Mouse (Mus musculus) hindbrain, embryonic 11.5 days (tissue): ENCODE measurements around the gene E030018B13Rik. TPM values are rescaled to one million over a fixed set of nuclear protein-coding genes. Genes with fewer than 3 reads are reported as not detected.

Source experiments
- ATAC-seq: fragments of 200-750 bp; cut with Nextera tagmentation; 2 replicates; pipeline ENCODE4 v1.8.0; 2017; ENCODE audit warnings: mild to moderate bottlenecking, moderate TSS enrichment, moderate library complexity; ENCODE audit not compliant: low FRiP score
- DNase-seq: peaks from one replicate; pipeline ENCODE4 v3.0.0-alpha.2; 2015; ENCODE audit warnings: low spot score
- H3K27ac ChIP-seq: fragments of 300-500 bp; sonication (generic); 2 replicates; pipeline ENCODE4 v1.5.1; 2014; ENCODE audit warnings: mild to moderate bottlenecking, low read depth, low read length
- H3K27me3 ChIP-seq: fragments of 300-500 bp; sonication (generic); 2 replicates; pipeline ENCODE4 v1.6.1; 2014; ENCODE audit warnings: mild to moderate bottlenecking, low read length, moderate library complexity, mixed read lengths; ENCODE audit not compliant: control insufficient read depth, insufficient read depth
- H3K36me3 ChIP-seq: fragments of 300-500 bp; sonication (generic); 2 replicates; pipeline ENCODE4 v1.6.1; 2014; ENCODE audit warnings: mild to moderate bottlenecking, low read length, moderate library complexity, mixed read lengths; ENCODE audit not compliant: control insufficient read depth, insufficient read depth
- H3K4me1 ChIP-seq: fragments of 300-500 bp; sonication (generic); replicated peaks from 2 replicates; pipeline ENCODE4 v1.6.1; 2014; ENCODE audit warnings: low read length, mixed read lengths; ENCODE audit not compliant: control insufficient read depth, insufficient read depth
- H3K4me2 ChIP-seq: fragments of 300-500 bp; sonication (generic); replicated peaks from 2 replicates; pipeline ENCODE4 v1.6.1; 2014; ENCODE audit warnings: mild to moderate bottlenecking, low read depth, low read length
- H3K4me3 ChIP-seq: fragments of 300-500 bp; sonication (generic); 2 replicates; pipeline ENCODE4 v1.5.1; 2014; ENCODE audit warnings: low read depth, low read length
- H3K9ac ChIP-seq: fragments of 300-500 bp; sonication (generic); 2 replicates; pipeline ENCODE4 v1.6.1; 2014; ENCODE audit warnings: low read depth, low read length
- H3K9me3 ChIP-seq: fragments of 300-500 bp; sonication (generic); 2 replicates; pipeline ENCODE4 v1.6.1; 2016; ENCODE audit warnings: low read length; ENCODE audit not compliant: control insufficient read depth
- WGBS: fragments of 180-500 bp; shearing (Covaris S2); extraction: QIAGEN DNeasy Blood & Tissue Kit; methylation state at CpG from one replicate; pipeline ENCODE4 v1.1.7; 2014; 5-methylcytosine and 5-hydroxymethylcytosine counted together
- polyA plus RNA-seq: library from polyadenylated mRNA; unstranded; fragments of >200 nt; fragmentation: Nextera tagmentation; extraction: Ambion mirVana; gene quantifications from 2 replicates; pipeline ENCODE4 v1.2.1, GENCODE M21; 2014

E030018B13Rik gene
- polyA plus RNA-seq, 1 experiment from 2014 or later = 0.28 TPM

DNA sequence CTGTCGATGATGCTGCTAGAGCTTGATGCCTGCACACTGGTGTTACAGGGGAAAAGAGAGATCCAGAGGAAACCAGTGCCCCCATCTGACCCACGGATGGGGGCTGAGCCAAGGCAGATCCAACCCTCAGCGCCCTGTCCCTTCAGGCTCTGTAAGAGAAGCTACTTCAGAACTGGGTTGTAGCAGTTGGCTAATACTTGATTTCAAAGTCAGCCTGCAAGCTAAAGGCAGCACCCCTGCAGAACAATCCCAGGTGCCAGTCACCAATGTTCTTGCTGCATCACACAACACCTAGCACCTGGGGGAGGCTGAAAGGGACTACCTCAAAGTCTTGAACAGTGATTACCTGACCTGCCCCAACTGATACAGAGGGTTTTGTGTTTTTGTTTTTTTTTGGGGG is 14.7 kb upstream of the E030018B13Rik start:
- Histone ChIP-seq H3K27ac (no peak overlapping the region), H3K9me3 (no peaks in the 10 kb centered on the region), H3K4me2 (no peak overlapping the region), H3K36me3 (no peaks in the 10 kb centered on the region), H3K9ac (no peak overlapping the region), H3K4me1 (peaks cover 5% of the 10 kb centered on the region; the same call in 1 of the 2 replicates), H3K27me3 (no peaks in the 10 kb centered on the region), H3K4me3 (no peak overlapping the region)
- ATAC-seq (no peak), DNase-seq (no peak)
- 72% methylated on average over 3 of the region's 3 CpGs for WGBS

DNA sequence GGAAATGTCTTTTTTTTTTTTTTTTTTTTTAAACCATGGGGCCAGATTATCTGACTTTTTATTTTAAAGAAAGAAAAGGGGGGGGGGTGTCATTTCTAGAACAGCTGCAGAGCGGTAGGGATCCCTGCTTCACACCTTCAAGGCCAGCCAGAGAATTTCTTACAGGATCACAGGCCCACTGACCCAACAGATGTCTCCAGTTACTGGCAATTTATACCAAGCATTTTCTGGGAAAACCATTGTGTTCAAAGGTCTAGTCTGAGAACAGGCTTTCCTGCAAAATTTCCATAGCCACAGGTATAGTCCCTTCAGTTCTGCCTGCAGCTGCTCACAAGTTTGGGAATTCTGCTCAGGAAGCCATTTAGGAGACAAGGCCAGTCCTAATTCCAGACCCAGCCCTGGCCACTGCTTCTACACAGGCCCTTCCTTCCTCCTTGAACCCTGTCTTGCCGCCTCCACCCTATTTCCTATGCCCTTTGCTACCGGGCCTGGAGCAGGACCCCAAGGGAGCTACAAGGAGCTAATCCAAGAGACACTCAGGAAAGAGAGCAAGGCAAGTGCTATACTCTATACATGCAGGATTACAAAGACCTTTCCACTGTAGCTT is 13.9 kb upstream of the E030018B13Rik start:
- WGBS = 69% methylated on average over 3 of the region's 3 CpGs
- Histone ChIP-seq H3K4me1 (no peaks in the 10 kb centered on the region), H3K27ac (no peak overlapping the region), H3K4me3 (no peak overlapping the region), H3K36me3 (no peaks in the 10 kb centered on the region), H3K27me3 (no peaks in the 10 kb centered on the region), H3K9ac (no peak overlapping the region), H3K4me2 (no peak overlapping the region), H3K9me3 (no peaks in the 10 kb centered on the region)
- no peak for DNase-seq
- no peak for ATAC-seq

DNA sequence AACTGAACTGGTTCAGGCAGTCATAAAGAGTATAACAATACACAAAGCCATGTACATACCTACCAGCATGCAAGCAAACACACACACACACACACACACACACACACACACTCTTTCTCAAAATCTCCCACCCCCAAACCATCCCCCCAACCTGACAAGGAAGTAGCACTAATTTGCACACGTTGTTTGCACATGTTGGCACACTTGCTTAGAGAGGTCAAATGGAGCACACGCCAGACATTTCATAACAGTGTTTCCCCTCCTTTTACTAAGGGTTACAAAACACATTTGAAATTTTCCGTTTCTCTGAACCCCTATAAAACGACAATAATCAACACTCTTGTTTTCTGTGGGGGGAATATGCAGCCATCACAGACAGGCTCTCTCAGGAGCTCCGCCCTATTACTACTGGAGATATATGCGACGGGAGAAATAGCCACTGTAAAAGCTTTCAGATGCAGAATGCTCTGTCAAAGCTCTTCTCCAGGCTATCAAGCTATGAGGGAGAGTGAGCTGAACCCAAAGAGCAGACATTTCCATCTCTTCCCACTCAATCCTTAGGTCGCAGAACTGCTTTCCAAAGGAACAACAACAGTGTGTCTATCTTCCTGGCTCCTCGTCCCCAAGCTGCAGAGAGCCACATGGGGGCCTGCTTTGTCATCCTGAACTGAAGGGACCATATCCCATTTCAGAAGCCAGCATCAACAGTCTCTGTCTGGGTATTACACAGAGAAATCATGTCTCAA is 12.8 kb upstream of the E030018B13Rik start:
- WGBS = 67% methylated on average over 9 of the region's 9 CpGs
- H3K4me1 ChIP-seq = no peaks in the 10 kb centered on the region
- no peak overlapping the region for H3K4me3 ChIP-seq

DNA sequence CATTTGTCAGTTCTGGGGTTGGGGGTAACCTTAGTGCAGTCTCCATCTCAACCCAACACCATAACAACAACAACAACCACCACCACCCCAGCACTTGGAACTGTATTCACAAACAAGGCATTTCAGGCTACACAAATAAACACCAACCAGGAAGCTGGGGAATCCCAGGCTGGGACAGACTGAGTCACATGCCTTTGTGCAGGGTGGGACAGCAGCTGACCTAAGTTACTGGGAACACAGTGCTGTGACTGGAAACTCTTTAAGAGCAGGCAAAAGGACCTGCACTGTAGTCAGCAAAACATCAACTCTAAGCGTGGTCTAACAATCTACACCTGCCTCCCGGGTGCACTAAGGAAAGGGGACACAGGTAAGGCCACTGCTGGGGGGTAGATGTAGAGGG is 11.5 kb upstream of the E030018B13Rik start:
- H3K4me2 ChIP-seq = no peak overlapping the region
- no peaks in the 10 kb centered on the region for H3K9me3 ChIP-seq
- WGBS = 88% methylated on average over 2 of the region's 2 CpGs
- ATAC-seq (no peak), DNase-seq (no peak)
- H3K9ac ChIP-seq = no peak overlapping the region
- no peak overlapping the region for H3K27ac ChIP-seq
- H3K4me1 ChIP-seq = no peaks in the 10 kb centered on the region
- H3K4me3 ChIP-seq = no peak overlapping the region
- no peaks in the 10 kb centered on the region for H3K36me3 ChIP-seq
- H3K27me3 ChIP-seq = no peaks in the 10 kb centered on the region

More for the DNA sequence above, 12.8 kb upstream of the E030018B13Rik start:
- ATAC-seq = no peak
- no peaks in the 10 kb centered on the region for H3K36me3 ChIP-seq
- H3K27ac ChIP-seq = no peak overlapping the region
- H3K27me3 ChIP-seq = no peaks in the 10 kb centered on the region
- DNase-seq = no peak
- H3K9me3 ChIP-seq = no peaks in the 10 kb centered on the region
- no peak overlapping the region for H3K4me2 ChIP-seq
- no peak overlapping the region for H3K9ac ChIP-seq

DNA sequence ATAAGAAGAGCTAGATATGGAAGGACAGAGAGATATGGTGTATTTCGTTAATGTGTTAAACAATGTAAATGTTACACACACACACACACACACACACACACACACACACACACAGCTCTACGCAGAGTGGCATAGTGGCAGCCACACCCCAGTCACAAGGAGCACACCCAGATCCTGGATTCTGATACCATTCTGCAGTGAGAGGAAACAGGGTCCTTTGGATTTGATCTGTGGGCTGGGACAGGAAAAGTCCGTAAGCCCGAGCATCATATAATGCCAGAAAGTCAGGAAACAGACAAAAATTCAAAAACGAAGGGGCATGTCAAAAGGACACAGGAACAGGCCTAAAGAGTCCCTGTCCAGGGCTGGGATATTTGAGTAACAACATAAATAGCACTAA is 11.0 kb upstream of the E030018B13Rik start:
- H3K36me3 ChIP-seq = no peaks in the 10 kb centered on the region
- H3K9ac ChIP-seq = no peak overlapping the region
- no peak overlapping the region for H3K27ac ChIP-seq
- 90% methylated on average over 5 of the region's 5 CpGs for WGBS
- ATAC-seq (no peak), DNase-seq (no peak)
- H3K4me2 ChIP-seq = no peak overlapping the region
- H3K9me3 ChIP-seq = no peaks in the 10 kb centered on the region
- no peaks in the 10 kb centered on the region for H3K4me1 ChIP-seq
- H3K4me3 ChIP-seq = no peak overlapping the region
- H3K27me3 ChIP-seq = no peaks in the 10 kb centered on the region

DNA sequence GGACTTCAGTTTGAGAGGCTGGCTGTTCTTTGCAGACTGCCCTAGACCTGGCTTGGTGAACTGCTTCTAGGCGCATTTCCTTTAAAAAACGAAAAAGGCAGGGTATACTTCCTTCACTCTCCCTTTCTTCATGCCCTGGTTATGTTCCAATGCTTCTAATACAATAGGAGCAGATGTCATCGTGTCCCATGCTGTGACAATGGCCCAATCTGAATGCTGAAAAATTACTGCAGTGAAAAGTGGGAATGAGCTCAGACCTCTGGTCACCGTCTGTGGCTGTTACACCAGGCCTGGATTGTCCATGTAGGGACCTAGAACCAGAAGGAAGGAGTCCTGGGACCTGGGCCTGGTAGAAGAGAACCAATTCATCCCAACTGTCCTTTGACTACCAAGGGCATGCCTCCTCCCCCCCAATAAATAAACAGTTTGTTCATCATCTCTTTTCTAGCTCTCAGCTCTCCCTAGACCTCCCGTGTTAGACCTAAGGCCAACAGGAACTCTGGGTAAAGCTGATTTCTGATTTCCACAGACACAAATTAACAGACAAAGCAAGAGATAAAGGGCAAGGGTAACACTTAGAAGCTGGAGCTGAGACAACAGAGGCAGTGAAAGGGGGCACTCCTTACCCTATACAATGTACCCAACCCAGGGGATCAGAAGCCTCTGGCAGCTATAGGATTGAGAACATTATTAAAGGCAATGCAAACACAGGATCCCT is 8.7 kb upstream of the E030018B13Rik start:
- peaks cover 5% of the 10 kb centered on the region; the same call in 1 of the 2 replicates for H3K4me1 ChIP-seq
- no peaks in the 10 kb centered on the region for H3K9me3 ChIP-seq
- no peaks in the 10 kb centered on the region for H3K27me3 ChIP-seq
- H3K9ac ChIP-seq = no peak overlapping the region
- H3K36me3 ChIP-seq = no peaks in the 10 kb centered on the region
- ATAC-seq = no peak
- 73% methylated on average over 5 of the region's 5 CpGs for WGBS
- DNase-seq = no peak
- 0 out of 2 replicates have a peak overlapping the region, but pooled peaks have one; percentile 30 for H3K27ac ChIP-seq
- H3K4me3 ChIP-seq = no peak overlapping the region
- H3K4me2 ChIP-seq = no peak overlapping the region

DNA sequence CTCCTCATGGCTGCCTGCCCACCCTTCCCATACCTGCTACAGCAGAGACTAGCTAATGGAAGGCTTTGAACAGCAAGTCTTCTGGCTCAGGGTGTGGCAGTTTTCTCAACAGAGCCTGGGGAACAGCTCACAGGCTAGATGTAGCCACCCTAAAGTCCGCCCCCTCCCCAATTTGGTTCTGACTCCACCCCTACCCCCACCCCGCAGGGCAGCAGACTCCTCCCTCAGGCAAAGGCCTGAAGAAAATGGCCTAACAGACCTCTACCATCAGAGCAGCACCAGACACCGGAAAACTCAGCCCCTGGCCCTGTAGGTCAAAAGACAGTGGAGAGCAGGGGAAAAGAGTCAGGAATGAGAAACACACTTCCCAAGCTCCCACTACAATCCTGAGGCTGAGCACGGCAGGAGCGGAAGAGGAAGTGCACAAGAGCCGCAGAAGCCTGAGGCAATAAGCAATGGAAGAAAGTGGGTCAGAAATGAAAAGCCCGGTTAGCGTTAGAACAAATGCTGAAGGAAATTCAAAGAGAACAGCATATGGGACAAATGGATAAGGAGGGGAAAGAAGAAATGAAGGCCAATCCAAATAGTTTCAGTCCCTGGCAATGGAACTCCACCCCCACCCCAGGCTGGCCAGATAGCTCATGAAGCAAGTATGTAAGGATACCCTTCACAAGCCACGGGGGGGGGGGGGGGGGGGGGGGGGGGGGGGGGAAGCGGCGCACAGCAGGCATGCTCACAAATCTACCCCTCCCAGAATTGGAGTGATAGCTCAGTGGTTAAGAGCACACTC is 8.0 kb upstream of the E030018B13Rik start:
- ATAC-seq (no peak), DNase-seq (no peak)
- Histone ChIP-seq H3K36me3 (no peaks in the 10 kb centered on the region), H3K9ac (no peak overlapping the region), H3K4me3 (no peak overlapping the region), H3K9me3 (no peaks in the 10 kb centered on the region), H3K4me2 (no peak overlapping the region), H3K27me3 (no peaks in the 10 kb centered on the region), H3K27ac (peak overlapping the region; percentile 30; the same call in 1 of the 2 replicates), H3K4me1 (peaks cover 9% of the 10 kb centered on the region)
- WGBS = 47% methylated on average over 10 of the region's 11 CpGs

DNA sequence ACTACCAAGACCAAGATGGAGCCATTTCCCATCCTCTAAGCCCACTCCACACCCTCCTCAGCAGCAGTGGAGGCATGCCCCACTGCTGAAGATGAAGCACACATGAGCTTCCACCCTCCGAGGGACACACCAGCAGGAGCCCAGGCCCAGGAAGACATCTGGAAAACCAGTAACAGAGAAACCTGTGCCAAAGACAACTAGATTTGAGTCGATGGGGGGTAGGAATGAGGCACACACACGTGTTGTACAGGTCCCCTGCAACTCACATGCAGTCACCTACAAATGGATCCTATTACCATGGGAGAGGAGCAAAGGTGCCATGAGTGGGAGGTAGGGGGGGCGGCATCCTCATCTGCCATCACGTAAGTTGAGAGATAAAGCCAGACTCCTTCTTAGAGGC is 6.4 kb upstream of the E030018B13Rik start:
- ATAC-seq (no peak), DNase-seq (no peak)
- Histone ChIP-seq H3K27ac (no peak overlapping the region), H3K9me3 (no peaks in the 10 kb centered on the region), H3K9ac (no peak overlapping the region), H3K27me3 (no peaks in the 10 kb centered on the region), H3K4me2 (no peak overlapping the region), H3K4me3 (no peak overlapping the region), H3K36me3 (no peaks in the 10 kb centered on the region), H3K4me1 (peaks cover 18% of the 10 kb centered on the region)
- 68% methylated on average over 5 of the region's 5 CpGs for WGBS
